Mouse (Mus musculus) embryonic facial prominence, embryonic 11.5 days (tissue): Measurements from ENCODE around the gene Wdr49. TPM values are rescaled to one million over a fixed set of nuclear protein-coding genes. Genes with fewer than 3 reads are reported as not detected.
A peak's percentile ranks its signal among the peaks of the same experiment; 100 is the strongest.

Experiments
- ATAC-seq: fragments of 200-750 bp; cut with Nextera tagmentation; replicated peaks from 2 replicates; pipeline ENCODE4 v1.8.0; 2017; ENCODE audit warnings: low read depth; ENCODE audit not compliant: insufficient number of reproducible peaks, low FRiP score, low TSS enrichment
- DNase-seq: peaks from one replicate; pipeline ENCODE4 v3.0.0-alpha.2; 2015; ENCODE audit warnings: low spot score
- H3K27ac ChIP-seq: fragments of 300-500 bp; sonication (generic); replicated peaks from 2 replicates; pipeline ENCODE4 v1.5.1; 2014; ENCODE audit warnings: mild to moderate bottlenecking, low read depth, low read length, control low read depth
- H3K27me3 ChIP-seq: fragments of 300-500 bp; sonication (generic); 2 replicates; pipeline ENCODE4 v1.6.1; 2014; ENCODE audit warnings: mild to moderate bottlenecking, low read length, moderate library complexity, mixed read lengths; ENCODE audit not compliant: control insufficient read depth, insufficient read depth
- H3K36me3 ChIP-seq: fragments of 300-500 bp; sonication (generic); replicated peaks from 2 replicates; pipeline ENCODE4 v1.6.1; 2014; ENCODE audit warnings: low read depth, mild to moderate bottlenecking, low read length, moderate library complexity, mixed read lengths; ENCODE audit not compliant: control insufficient read depth, insufficient read depth
- H3K4me1 ChIP-seq: fragments of 300-500 bp; sonication (generic); 2 replicates; pipeline ENCODE4 v1.6.1; 2014; ENCODE audit warnings: low read length, mixed read lengths; ENCODE audit not compliant: control insufficient read depth, insufficient read depth
- H3K4me2 ChIP-seq: fragments of 300-500 bp; sonication (generic); 2 replicates; pipeline ENCODE4 v1.6.1; 2014; ENCODE audit warnings: low read depth, mild to moderate bottlenecking, control low read depth, low read length, moderate library complexity
- H3K4me3 ChIP-seq: fragments of 300-500 bp; sonication (generic); 2 replicates; pipeline ENCODE4 v1.5.1; 2014; ENCODE audit warnings: low read depth, low read length, control low read depth
- H3K9ac ChIP-seq: fragments of 300-500 bp; sonication (generic); replicated peaks from 2 replicates; pipeline ENCODE4 v1.6.1; 2014; ENCODE audit warnings: mild to moderate bottlenecking, control low read depth, low read length
- H3K9me3 ChIP-seq: fragments of 300-500 bp; sonication (generic); replicated peaks from 2 replicates; pipeline ENCODE4 v1.6.1; 2016; ENCODE audit warnings: mild to moderate bottlenecking, low read length, inconsistent platforms, mixed read lengths; ENCODE audit not compliant: control insufficient read depth
- WGBS: fragments of 180-500 bp; shearing (Covaris S2); extraction: QIAGEN DNeasy Blood & Tissue Kit; methylation state at CpG from one replicate; pipeline ENCODE4 v1.1.7; 2014; 5-methylcytosine and 5-hydroxymethylcytosine counted together
- polyA plus RNA-seq: library from polyadenylated mRNA; unstranded; fragments of >200 nt; fragmentation: Nextera tagmentation; extraction: Ambion mirVana; gene quantifications from 2 replicates; pipeline ENCODE4 v1.2.1, GENCODE M21; 2014

The Wdr49 gene
- polyA plus RNA-seq = not detected in 2 replicates

DNA sequence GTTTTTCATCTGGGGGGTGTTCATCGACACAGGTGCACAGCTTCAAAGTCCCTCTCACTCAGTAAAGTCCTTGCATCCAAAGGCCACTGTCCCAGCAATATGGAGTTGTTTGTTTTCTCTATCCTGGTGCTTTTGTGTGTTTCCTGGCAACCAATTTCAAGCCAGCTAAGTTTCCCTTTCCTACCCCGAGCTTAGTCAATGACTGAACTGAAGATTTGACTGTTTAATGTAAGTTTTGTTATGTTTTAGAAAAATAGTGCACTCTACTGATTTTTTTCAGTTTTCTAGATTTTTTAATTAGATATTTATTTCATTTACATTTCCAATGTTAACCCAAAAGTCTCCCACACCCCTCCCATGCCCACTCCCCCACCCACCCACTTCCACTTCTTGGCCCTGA lies at the start of gene Wdr49:
Wdr49 (minus strand) TSS at position 101 of the 400 bp plus-strand sequence.
- WGBS = 59% methylated on average over 2 of the region's 2 CpGs
- no peaks in the 10 kb centered on the region for H3K9me3 ChIP-seq
- H3K4me1 ChIP-seq = no peaks in the 10 kb centered on the region
- no peaks in the 10 kb centered on the region for H3K27me3 ChIP-seq
- no peak within 1 kb of the TSS for H3K4me3 ChIP-seq
- DNase-seq (no peak), ATAC-seq (no peak)
- H3K9ac ChIP-seq = no peak within 1 kb of the TSS
- H3K36me3 ChIP-seq = no peaks in the 10 kb centered on the region
- no peak within 1 kb of the TSS for H3K27ac ChIP-seq
- no peak within 1 kb of the TSS for H3K4me2 ChIP-seq

GRCm38 (mm10) chr3:75531074-75531473 lies 49.1 kb upstream of the Wdr49 start:
- ATAC-seq (no peak), DNase-seq (no peak)
- H3K27me3 ChIP-seq = no peaks in the 10 kb centered on the region
- no peaks in the 10 kb centered on the region for H3K9me3 ChIP-seq
- H3K4me2 ChIP-seq = no peak overlapping the region
- no peak overlapping the region for H3K27ac ChIP-seq
- WGBS = 90% methylated on average over 3 of the region's 3 CpGs
- no peaks in the 10 kb centered on the region for H3K4me1 ChIP-seq
- H3K9ac ChIP-seq = no peak overlapping the region
- H3K4me3 ChIP-seq = no peak overlapping the region
- no peaks in the 10 kb centered on the region; the same call in 1 of the 2 replicates for H3K36me3 ChIP-seq

- Histone ChIP-seq H3K27ac (no peak overlapping the region), H3K9ac (no peak overlapping the region), H3K36me3 (no peaks in the 10 kb centered on the region; the same call in 1 of the 2 replicates), H3K27me3 (no peaks in the 10 kb centered on the region), H3K9me3 (no peaks in the 10 kb centered on the region), H3K4me3 (no peak overlapping the region), H3K4me1 (no peaks in the 10 kb centered on the region), H3K4me2 (no peak overlapping the region)
- no peak for DNase-seq
- no peak for ATAC-seq
- 81% methylated on average over 1 of the region's 1 CpGs for WGBS
These were observed 40.6 kb upstream of the Wdr49 start for GRCm38 (mm10) chr3:75522527-75522926.

- Histone ChIP-seq H3K4me3 (no peak overlapping the region), H3K36me3 (no peaks in the 10 kb centered on the region), H3K9me3 (no peaks in the 10 kb centered on the region), H3K27ac (no peak overlapping the region), H3K9ac (no peak overlapping the region), H3K27me3 (no peaks in the 10 kb centered on the region), H3K4me1 (no peaks in the 10 kb centered on the region), H3K4me2 (no peak overlapping the region)
- DNase-seq = no peak
- WGBS = 89% methylated on average over 2 of the region's 2 CpGs
- ATAC-seq = no peak
These were observed 39.4 kb upstream of the Wdr49 start for GRCm38 (mm10) chr3:75521314-75521713.

GRCm38 (mm10) chr3:75517631-75518250 lies 35.8 kb upstream of the Wdr49 start:
- peak; percentile 71 for DNase-seq
- 46% methylated on average over 7 of the region's 7 CpGs for WGBS
- Histone ChIP-seq H3K4me3 (no peak overlapping the region), H3K36me3 (no peaks in the 10 kb centered on the region), H3K27me3 (no peaks in the 10 kb centered on the region), H3K9me3 (no peaks in the 10 kb centered on the region), H3K27ac (no peak overlapping the region), H3K9ac (no peak overlapping the region), H3K4me1 (no peaks in the 10 kb centered on the region), H3K4me2 (no peak overlapping the region)
- no peak for ATAC-seq

DNA sequence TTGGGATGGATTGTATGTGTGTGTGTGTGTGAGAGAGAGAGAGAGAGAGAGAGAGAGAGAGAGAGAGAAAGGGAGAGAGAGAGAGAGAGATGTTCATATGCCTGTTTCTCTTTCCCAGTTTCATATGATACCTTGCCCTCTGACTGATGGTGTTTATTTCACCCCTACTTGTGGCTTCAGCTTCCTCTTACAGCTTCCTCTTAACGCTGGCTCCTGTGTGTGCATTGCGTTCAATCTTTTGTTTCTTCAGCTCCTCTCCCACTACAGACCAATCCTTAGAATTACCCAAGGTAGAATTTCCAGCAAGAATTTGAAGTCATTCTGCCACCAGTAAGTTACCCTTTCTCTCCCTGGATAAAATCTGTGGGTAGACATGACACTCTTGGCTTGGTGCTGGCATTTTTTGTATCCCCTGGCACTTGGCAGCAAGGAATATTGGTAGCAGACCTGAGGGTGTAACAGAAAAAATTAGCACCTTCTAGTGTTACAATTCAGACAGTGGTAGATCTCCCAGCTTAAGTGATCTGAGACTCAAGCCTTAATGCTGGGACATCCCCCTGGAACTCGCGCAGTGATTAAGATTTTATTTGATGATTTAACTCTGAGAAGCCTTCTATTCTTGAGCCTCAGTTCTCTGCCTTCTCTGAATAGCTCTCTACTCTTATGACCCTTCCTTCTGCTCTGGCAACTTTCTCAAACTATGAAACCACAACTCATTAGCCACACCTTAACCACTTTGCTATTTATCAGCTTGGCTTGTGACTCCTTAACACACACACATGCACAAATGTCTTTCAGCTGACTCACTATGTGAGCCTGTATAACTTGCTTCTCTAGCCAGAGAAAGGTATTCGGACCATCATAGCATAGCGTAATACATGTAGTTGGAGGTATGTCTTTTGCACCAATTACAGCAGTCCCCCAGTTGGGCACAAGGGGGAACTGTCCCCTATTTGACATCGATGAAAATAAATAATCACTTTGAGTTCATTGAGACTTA lies 17.3 kb upstream of the Wdr49 start:
- H3K9me3 ChIP-seq = no peaks in the 10 kb centered on the region
- no peak overlapping the region for H3K27ac ChIP-seq
- ATAC-seq (no peak), DNase-seq (no peak)
- no peaks in the 10 kb centered on the region for H3K36me3 ChIP-seq
- H3K4me2 ChIP-seq = no peak overlapping the region
- 80% methylated on average over 7 of the region's 7 CpGs for WGBS
- no peaks in the 10 kb centered on the region for H3K27me3 ChIP-seq
- no peaks in the 10 kb centered on the region for H3K4me1 ChIP-seq
- H3K9ac ChIP-seq = no peak overlapping the region
- no peak overlapping the region for H3K4me3 ChIP-seq

DNA sequence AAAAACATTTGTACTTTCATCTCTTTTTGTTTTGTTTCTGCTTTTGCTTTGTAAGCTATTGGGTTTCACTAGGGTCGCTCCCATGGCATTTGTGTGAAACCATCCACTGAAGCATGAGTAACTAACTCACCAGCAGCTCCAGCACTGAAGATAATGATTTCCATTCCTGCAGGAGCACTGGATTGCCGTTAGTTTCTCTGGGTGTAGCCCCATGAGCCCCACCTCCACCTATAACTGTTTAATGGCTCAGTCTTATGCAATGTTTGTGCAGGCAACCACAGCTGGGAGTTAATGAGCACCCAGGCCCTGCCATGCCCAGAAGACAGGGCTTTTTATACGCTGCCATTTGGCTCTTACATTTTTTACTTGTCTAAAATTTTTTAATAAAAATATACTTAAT lies 11.0 kb upstream of the Wdr49 start:
- ATAC-seq (no peak), DNase-seq (no peak)
- H3K27me3 ChIP-seq = no peaks in the 10 kb centered on the region
- no peak overlapping the region for H3K4me2 ChIP-seq
- 51% methylated on average over 3 of the region's 3 CpGs for WGBS
- no peak overlapping the region for H3K9ac ChIP-seq
- no peak overlapping the region for H3K4me3 ChIP-seq
- H3K9me3 ChIP-seq = no peaks in the 10 kb centered on the region
- H3K27ac ChIP-seq = no peak overlapping the region
- H3K36me3 ChIP-seq = no peaks in the 10 kb centered on the region
- no peaks in the 10 kb centered on the region for H3K4me1 ChIP-seq

DNA sequence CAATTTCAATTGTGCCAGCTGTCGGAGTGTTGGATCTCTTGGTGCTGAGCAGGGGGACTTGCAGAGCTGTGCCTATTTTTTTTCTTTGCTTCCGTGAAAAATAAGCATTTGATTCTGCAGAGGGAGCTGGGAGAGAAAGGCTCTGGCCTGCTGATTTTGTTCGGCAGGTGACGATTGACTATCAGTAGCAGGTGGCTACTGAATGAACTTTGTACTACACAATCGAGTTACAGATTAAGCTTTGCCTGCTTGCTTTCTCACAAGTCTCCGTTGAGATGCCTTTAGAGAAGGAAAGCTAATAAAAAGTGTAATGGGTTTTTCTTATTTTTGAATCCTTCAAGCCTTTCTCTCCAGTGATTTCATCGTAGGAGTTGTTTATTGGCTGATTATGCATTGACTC lies 6.8 kb downstream of the Wdr49 start:
- ATAC-seq (no peak), DNase-seq (no peak)
- Histone ChIP-seq H3K9ac (no peak overlapping the region), H3K27ac (no peak overlapping the region), H3K27me3 (no peaks in the 10 kb centered on the region), H3K4me2 (no peak overlapping the region), H3K9me3 (no peaks in the 10 kb centered on the region), H3K4me3 (no peak overlapping the region), H3K36me3 (no peaks in the 10 kb centered on the region), H3K4me1 (no peaks in the 10 kb centered on the region)
- WGBS = 78% methylated on average over 7 of the region's 7 CpGs
